Comparison of ENCODE assay signal across 17 mouse cellular contexts in genomic region chr6:134807091-134807490, GRCm38 (mm10).
"Had no signal": no experiment of that assay in that cellular context is flagged by ENCODE, and none has a peak within 500 bp of the region (broad histone marks: within the 10 kb centered on the region; RNA-seq: fewer than 3 reads in every experiment).

No protein-coding gene starts in this region.

- H3K27me3 ChIP-seq: kidney, embryonic 15.5 days; liver, embryonic 13.5 days; midbrain, embryonic 12.5 days; midbrain, embryonic 15.5 days; neural tube, embryonic 13.5 days had no signal

- ATAC-seq: midbrain, embryonic 15.5 days had no signal

- H3K9ac ChIP-seq: kidney, embryonic 15.5 days; liver, embryonic 13.5 days; lung, embryonic 14.5 days; midbrain, embryonic 12.5 days; midbrain, embryonic 15.5 days; neural tube, embryonic 13.5 days had no signal

- H3K4me1 ChIP-seq: liver, embryonic 13.5 days; midbrain, embryonic 12.5 days; midbrain, embryonic 15.5 days; neural tube, embryonic 13.5 days had no signal

- DNase-seq: kidney, adult 8-10 months; kidney, postnatal 10 days; kidney, postnatal 36 days; layer of hippocampus, postnatal 36 days; liver, embryonic 13.5 days; lung, embryonic 14.5 days; lung, postnatal 10 days; thymus, adult 2 months; thymus, postnatal 14 days; thymus, postnatal 4 days had no signal

- H3K4me2 ChIP-seq: kidney, embryonic 15.5 days; liver, embryonic 13.5 days; lung, embryonic 14.5 days; midbrain, embryonic 12.5 days; midbrain, embryonic 15.5 days; neural tube, embryonic 13.5 days had no signal

- H3K9me3 ChIP-seq: kidney, embryonic 15.5 days; liver, embryonic 13.5 days; midbrain, embryonic 12.5 days; midbrain, embryonic 15.5 days; neural tube, embryonic 13.5 days had no signal

- H3K4me3 ChIP-seq: kidney, embryonic 15.5 days; left cerebral cortex, adult 2 months; liver, embryonic 13.5 days; midbrain, embryonic 12.5 days; midbrain, embryonic 15.5 days; myocyte; neural tube, embryonic 13.5 days had no signal

- H3K36me3 ChIP-seq: kidney, embryonic 15.5 days; liver, embryonic 13.5 days; midbrain, embryonic 12.5 days; midbrain, embryonic 15.5 days; neural tube, embryonic 13.5 days had no signal

- H3K27ac ChIP-seq: kidney, embryonic 15.5 days; left cerebral cortex, adult 2 months; liver, embryonic 13.5 days; macrophage; midbrain, embryonic 12.5 days; midbrain, embryonic 15.5 days; neural tube, embryonic 13.5 days had no signal
